Mouse (Mus musculus) NIH3T3 (cell line): Measurements from ENCODE around the gene Arhgef17.

Experiments
- DNase-seq: peaks from one replicate; pipeline ENCODE4 v3.0.0-alpha.2; 2012; ENCODE audit warnings: low read depth

The Arhgef17 gene

GRCm38 (mm10) chr7:100931926-100932480 lies at the start of gene Arhgef17:
Arhgef17 (minus strand) TSS chr7:100932107.
- peak; percentile 92 for DNase-seq

- DNase-seq, result peak; percentile 85
Observed at GRCm38 (mm10) chr7:100979175-100979574, 47.3 kb upstream of the Arhgef17 start.

GRCm38 (mm10) chr7:100978171-100978570 lies 46.3 kb upstream of the Arhgef17 start:
- no peak for DNase-seq

GRCm38 (mm10) chr7:100974135-100974903 lies 42.4 kb upstream of the Arhgef17 start, which contains the start of gene P2ry6:
P2ry6 (minus strand) TSS chr7:100974649.
- DNase-seq, result no peak

GRCm38 (mm10) chr7:100972875-100973274 lies 41.0 kb upstream of the Arhgef17 start:
- no peak for DNase-seq

- no peak for DNase-seq
Observed at GRCm38 (mm10) chr7:100968874-100969659, 37.2 kb upstream of the Arhgef17 start.

- no peak for DNase-seq
Observed at GRCm38 (mm10) chr7:100968376-100968775, 36.5 kb upstream of the Arhgef17 start.

- DNase-seq, result no peak
Observed at GRCm38 (mm10) chr7:100967850-100968249, 35.9 kb upstream of the Arhgef17 start.

GRCm38 (mm10) chr7:100966014-100966413 lies 34.1 kb upstream of the Arhgef17 start:
- no peak for DNase-seq

GRCm38 (mm10) chr7:100965079-100965478 lies 33.2 kb upstream of the Arhgef17 start:
- peak; percentile 56 for DNase-seq

GRCm38 (mm10) chr7:100964242-100964641 lies 32.3 kb upstream of the Arhgef17 start:
- DNase-seq, result no peak

- DNase-seq, result no peak
Observed at GRCm38 (mm10) chr7:100963381-100963780, 31.5 kb upstream of the Arhgef17 start.

GRCm38 (mm10) chr7:100961146-100961545 lies 29.2 kb upstream of the Arhgef17 start:
- no peak for DNase-seq

GRCm38 (mm10) chr7:100960462-100960861 lies 28.6 kb upstream of the Arhgef17 start:
- no peak for DNase-seq

GRCm38 (mm10) chr7:100958426-100958825 lies 26.5 kb upstream of the Arhgef17 start:
- DNase-seq, result peak; percentile 17

- DNase-seq, result no peak
Observed at GRCm38 (mm10) chr7:100952686-100953085, 20.8 kb upstream of the Arhgef17 start.

GRCm38 (mm10) chr7:100951903-100952302 lies 20.0 kb upstream of the Arhgef17 start:
- DNase-seq, result no peak

GRCm38 (mm10) chr7:100950481-100951010 lies 18.6 kb upstream of the Arhgef17 start:
- no peak for DNase-seq

GRCm38 (mm10) chr7:100950031-100950430 lies 18.1 kb upstream of the Arhgef17 start:
- no peak for DNase-seq

- no peak for DNase-seq
Observed at GRCm38 (mm10) chr7:100944738-100945137, 12.8 kb upstream of the Arhgef17 start.

- no peak for DNase-seq
Observed at GRCm38 (mm10) chr7:100944306-100944705, 12.4 kb upstream of the Arhgef17 start.
